Mouse (Mus musculus): Measurements from ENCODE around the gene Stk39.

The Stk39 gene

DNA sequence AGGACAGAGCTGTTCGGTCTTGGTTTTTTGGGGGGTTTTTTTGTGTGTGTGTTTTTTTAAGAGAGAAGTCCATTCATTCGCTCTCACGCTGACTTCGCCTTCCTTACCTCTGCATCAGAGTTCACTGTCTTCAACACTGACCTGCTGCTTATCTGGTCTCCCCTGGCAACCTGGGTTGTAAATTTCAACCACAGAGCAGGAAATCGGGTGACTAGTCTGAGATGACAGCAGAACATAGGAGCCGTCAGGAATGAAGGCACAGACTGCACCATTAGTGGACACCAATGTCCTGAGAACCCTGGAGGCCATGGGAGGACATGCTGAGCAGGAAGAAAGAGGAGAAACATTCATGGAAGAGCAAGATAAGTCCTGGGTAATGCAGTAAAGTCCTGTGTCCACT lies 51.1 kb downstream of the Stk39 start:
- no peak for DNase-seq (ENCODE audit: low spot score in 2 of 2)

GRCm38 (mm10) chr2:68420223-68420622 lies 51.8 kb downstream of the Stk39 start:
- DNase-seq (ENCODE audit: low spot score in 2 of 2) = no peak

DNA sequence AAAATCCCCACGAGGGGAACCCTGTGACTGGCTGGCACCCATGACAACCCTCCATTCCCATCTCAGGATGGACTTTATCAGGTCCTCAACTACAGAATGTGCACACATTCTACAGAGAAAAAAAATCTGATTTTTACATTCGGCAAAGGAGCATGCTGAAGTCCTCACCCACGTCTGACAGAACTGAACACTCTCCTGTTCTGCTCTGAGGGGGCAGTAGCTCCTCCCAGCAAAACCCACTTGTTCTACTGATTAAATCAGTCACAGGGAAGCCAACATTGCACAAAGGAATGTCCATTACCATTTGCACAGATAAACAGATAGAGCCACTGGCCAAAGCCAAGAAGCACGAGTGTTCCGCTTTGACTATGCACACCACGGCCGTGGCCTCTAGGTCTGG lies 52.3 kb downstream of the Stk39 start:
- DNase-seq (ENCODE audit: low spot score in 2 of 2) = no peak

- DNase-seq (ENCODE audit: low spot score in 2 of 2) = no peak
These were observed 52.9 kb downstream of the Stk39 start for GRCm38 (mm10) chr2:68419165-68419564.

DNA sequence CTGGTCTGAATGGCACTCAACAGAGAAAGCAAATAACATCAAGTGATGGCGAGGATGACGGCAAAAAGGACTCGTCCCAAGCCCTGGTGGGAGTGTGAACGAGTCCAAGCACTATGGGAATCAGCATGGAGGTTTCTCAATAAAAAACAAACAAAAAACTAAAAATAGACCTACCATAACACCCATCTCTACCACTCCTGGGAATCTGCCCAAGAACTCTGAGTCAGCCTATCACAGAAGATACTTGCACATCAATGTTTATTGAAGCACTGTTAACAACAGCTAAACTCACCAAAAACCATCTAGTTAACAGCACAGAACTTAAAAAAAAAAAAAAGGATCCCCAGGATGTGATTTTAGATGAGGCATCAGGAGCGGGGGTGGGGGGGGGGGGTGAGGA lies 55.0 kb downstream of the Stk39 start:
- DNase-seq (ENCODE audit: low spot score in 2 of 2) = no peak

DNA sequence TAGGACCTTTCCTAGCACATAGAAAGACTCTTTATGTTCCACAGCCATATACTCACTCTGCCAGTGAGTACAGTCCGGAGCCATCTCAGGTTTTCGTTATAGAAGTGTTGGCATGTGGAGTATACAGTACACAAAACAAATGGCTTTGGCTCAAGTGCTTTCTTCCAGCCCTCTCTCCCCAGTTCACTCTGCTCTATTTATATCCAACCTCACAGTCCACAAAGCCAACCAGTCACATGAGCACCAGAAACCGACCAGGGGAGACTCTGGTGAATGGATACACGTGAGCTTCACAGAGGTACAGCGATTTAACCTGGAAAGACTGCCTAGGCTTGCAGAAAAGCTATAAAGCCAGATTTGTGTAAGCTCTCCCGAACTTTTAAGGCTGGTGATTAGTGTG lies 56.4 kb downstream of the Stk39 start:
- DNase-seq (ENCODE audit: low spot score in 2 of 2) = no peak

DNA sequence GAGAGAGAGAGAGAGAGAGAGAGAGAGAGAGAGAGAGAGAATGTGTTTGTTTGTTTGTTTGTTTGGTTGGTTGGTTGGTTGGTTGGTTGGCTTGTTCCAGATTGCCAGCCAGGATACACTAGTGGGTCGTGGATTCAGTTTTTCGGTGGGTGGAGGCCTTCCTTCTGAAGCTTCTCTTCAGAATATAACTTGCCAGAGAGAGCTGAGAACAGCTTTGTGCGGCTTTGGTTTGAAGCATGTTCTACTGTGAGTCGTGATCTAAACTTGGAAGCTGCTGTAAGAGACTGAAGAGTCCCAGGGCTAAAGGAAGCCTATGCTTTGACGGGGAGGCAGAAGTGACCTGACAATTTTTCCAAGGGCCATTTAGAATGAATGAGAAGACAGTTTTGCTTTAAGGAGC lies 59.9 kb downstream of the Stk39 start:
- DNase-seq (ENCODE audit: low spot score in 2 of 2) = no peak

DNA sequence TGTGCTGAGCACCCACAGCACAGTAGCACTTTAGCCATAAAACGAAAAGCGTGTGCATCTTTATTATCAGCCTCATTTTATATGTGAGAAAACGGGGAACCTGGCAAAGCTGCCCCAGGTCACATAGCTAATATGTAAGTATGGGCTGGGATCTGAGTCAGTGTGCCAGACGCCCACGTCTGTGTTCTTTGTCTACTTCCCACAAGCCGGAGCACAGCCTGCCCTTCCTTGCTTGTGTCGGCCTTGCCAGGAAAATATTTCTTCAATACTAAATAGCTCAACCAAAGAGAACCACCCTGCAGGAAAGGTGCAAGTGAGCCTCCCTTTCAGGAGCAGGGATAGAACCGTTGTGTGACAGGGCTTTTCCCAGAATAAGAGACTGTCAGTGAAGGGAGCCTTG lies 60.9 kb downstream of the Stk39 start:
- no peak for DNase-seq (ENCODE audit: low spot score in 2 of 2)

DNA sequence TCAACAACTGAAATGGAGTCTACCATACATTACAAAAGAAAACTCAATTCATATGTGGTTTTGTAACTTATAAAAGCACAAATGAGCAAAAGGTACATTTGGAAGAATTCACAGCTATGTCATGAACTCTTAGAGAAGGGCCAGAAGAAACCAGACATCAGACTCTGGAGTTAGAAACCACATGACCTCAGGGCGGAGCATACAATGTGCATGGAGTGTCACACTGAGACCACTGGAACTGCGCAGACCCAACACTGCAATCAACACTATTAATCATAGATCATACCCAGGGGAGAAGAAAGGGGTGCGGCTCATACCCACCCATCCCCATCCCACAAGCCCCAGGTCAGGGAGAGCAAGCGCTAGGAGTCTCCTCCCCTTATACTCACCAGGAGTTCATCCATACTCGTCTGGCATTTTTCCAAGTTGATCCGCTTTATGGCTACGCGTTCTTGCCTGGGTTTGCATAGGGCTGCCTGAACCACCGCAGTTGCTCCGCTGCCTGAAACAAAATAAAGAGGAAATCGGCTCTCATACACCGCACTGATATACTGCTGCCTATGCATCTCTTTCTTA lies 62.3 kb downstream of the Stk39 start:
- no peak for DNase-seq (ENCODE audit: low spot score in 2 of 2)

DNA sequence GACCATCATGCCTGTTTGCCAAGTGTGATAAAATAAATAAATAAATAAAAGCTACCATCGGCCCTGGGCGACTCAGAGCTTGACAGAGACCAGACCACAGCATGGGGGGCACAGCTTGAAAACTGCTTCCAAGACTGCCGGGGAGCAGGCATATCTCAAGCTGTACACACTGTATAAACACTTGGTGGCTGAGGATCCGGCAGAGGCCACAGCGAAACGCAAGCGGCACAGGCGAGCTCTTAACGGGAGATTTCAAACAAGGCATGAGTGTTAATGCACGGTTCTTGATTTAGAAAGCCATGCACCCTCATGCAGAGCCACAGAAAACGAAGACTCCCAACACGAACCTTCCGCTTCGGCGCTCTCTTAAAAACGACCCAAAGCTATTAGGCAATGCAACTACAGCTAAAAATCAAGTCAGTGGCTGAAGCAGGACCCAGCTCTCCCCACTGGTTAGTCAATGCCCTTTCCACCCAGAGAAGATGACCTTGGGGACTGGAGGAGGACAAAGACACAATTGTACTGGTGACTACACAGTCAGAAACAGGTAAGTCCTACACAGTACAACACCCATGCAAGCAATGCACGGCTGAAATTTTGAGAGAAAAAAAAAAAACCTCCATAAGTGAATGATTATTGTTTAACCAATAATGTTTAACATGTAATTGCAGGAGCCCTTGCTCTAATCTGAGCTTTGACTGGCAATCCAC lies 63.6 kb downstream of the Stk39 start:
- DNase-seq (ENCODE audit: low spot score in 2 of 2) = no peak

GRCm38 (mm10) chr2:68407179-68407950 lies 64.7 kb downstream of the Stk39 start:
- no peak for DNase-seq (ENCODE audit: low spot score in 2 of 2)

DNA sequence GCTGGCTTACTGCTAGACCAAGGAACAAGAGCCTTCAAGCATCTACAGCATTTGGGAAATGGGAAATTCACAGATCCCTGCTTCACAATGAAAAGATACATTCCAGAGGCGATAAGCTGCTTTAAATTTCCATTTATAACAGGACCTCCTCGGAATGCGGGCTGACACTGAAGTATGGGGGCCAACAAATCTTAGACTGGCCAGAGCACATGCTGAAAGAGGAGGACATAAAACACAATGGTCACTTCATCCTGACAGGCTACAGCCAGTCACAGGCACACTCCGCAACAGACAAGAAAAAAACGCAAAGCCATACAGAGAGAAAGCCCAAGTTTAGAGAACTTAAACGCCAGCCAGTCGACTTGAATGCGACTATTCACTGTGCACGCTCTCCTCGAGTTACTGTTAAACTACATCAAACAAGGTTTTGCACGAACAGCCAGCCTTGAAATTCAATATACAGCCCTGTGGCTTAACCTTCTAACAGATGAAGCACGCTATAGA lies 65.4 kb downstream of the Stk39 start:
- DNase-seq (ENCODE audit: low spot score in 2 of 2) = no peak

GRCm38 (mm10) chr2:68405163-68405715 lies 66.8 kb downstream of the Stk39 start:
- no peak for DNase-seq (ENCODE audit: low spot score in 2 of 2)

DNA sequence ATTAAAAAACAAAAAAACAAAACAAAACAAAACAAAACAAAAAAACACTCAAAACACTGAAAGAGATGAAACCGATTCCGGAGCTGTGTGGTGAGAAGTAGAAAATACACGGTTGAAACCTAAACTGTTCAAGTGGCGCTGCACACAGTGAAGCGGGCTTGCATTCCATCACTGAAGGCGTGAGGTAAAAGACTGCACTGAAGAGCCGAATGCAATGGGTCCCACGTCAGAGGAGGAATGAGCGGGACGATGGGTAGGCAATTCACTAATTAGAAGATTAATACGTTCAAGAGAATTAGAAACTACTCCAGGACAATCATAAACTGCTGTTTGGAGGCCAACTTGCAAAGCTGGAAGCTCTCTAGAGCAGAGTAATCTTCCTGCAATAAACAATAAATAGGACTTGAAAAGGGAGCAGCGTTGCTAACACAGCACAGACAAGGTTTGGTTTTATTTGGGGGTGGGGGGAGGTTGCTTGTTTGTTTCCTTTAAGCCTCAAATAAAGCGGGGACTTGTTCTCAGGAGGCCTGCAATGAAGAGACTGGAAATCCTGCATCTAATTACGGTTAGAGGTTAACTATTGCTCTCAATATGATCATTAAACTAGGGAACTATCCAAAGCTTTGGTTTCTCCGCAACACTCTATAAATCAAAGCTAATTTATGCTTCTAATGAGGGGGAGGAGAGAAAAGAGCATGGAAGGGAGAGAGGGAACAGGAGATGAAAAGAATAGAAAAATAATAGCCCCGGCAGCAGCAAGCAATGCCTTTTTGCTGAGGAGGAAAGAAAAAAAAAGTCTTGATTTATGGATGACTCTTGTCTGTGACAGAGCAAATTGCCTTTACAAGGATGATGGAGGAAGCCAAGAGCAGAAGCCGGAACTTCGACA lies 67.5 kb downstream of the Stk39 start:
- DNase-seq (ENCODE audit: low spot score in 2 of 2) = no peak

DNA sequence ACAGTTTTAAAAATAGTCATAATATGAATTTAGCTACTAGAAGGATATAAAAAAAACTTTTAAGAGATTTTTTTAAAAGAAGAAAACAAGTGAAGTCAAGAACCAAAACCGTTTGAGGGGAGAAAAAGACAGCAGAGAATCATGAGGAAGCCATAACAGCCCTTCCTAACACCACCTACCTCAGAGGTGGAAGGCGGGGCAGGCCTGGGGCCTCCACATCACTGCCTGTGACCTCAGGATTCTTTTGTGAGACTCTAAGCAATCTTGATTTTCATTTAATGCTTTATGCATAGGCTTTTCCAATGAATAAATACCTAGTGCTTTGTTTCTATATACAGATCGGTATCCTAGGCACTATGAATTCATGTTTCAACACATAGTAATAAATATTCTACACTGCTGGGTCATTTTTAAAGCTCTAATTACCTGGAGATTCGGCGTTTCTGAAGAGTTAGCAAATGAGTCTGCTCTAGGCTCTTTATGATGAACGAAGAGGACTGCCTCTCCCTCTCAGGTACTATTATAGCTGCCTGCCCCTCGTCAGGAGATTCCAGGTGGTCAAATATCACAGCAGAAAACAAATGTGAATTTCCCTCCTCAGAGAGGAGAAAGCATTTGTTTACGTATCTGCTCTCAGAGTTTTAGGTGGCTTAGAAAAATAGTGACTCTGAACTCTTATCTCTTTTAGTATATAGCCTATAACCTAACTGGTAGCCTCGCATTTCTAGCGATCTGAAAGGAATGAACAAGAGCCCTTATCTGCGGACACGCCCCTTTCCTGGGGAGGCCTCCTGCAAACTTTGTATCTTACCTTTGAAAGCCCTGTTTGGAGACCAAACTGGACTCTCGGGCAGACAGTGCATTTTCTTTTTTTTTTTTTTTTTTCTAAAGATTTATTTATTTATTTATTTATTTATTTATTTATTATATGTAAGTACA lies 78.2 kb downstream of the Stk39 start:
- DNase-seq (ENCODE audit: low spot score in 2 of 2) = no peak

GRCm38 (mm10) chr2:68387824-68388582 lies 84.1 kb downstream of the Stk39 start:
- DNase-seq (ENCODE audit: low spot score in 2 of 2) = no peak

- DNase-seq (ENCODE audit: low spot score in 2 of 2) = no peak
These were observed 85.7 kb downstream of the Stk39 start for GRCm38 (mm10) chr2:68386313-68386863.

DNA sequence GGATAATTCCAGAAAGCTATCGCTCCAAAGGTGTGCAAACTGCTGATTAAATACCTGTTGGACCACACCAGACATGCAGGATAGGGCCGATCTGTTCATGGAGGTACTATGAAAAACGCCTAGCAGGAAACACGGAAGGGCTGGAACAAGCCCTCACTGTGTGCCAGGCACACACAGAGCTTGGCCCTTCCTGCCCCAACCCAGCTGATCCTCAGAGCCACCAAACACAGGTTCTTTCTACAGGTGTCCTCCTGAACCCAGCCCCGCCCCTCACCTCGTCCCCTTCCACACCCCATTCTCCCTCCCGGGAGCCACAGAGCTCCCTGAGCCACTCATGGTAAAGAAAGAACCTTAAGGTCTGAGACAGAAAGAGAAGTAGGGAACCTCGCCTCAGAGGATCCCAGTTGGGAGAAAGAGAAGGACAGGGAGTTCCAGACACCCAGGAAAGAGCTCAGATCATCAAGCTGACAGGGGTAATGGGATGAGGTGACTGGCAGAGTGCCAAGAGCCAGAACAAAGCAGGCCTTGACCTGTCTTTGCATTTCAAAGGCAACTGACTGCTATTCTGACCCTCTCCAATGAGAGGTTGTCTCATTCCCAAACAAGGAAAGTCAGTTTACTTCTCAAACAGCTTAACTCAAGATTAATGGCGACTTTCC lies 86.3 kb downstream of the Stk39 start:
- no peak for DNase-seq (ENCODE audit: low spot score in 2 of 2)

- DNase-seq (ENCODE audit: low spot score in 2 of 2) = no peak
These were observed 88.1 kb downstream of the Stk39 start for GRCm38 (mm10) chr2:68383964-68384363.
